Mouse (Mus musculus) midbrain, embryonic 14.5 days (tissue): Measurements from ENCODE around the gene Ercc6. TPM values are rescaled to one million over a fixed set of nuclear protein-coding genes. Genes with fewer than 3 reads are reported as not detected.

Experiments used
- ATAC-seq: fragments of 200-750 bp; cut with Nextera tagmentation; 2 replicates; pipeline ENCODE4 v1.8.0; 2017; ENCODE audit warnings: moderate number of reproducible peaks, moderate library complexity; ENCODE audit not compliant: low FRiP score, low TSS enrichment
- DNase-seq: peaks from one replicate; pipeline ENCODE4 v3.0.0-alpha.2; 2015
- H3K27ac ChIP-seq: fragments of 300-500 bp; sonication (generic); replicated peaks from 2 replicates; pipeline ENCODE4 v1.5.1; 2014; ENCODE audit warnings: mild to moderate bottlenecking, low read depth, low read length, moderate library complexity
- H3K27me3 ChIP-seq: fragments of 300-500 bp; sonication (generic); 2 replicates; pipeline ENCODE4 v1.6.1; 2014; ENCODE audit warnings: low read length, control low read depth, mixed read lengths; ENCODE audit not compliant: control insufficient read depth, insufficient read depth
- H3K36me3 ChIP-seq: fragments of 300-500 bp; sonication (generic); 2 replicates; pipeline ENCODE4 v1.6.1; 2014; ENCODE audit warnings: low read length, control low read depth; ENCODE audit not compliant: control insufficient read depth, insufficient read depth
- H3K4me1 ChIP-seq: fragments of 300-500 bp; sonication (generic); 2 replicates; pipeline ENCODE4 v1.6.1; 2014; ENCODE audit warnings: mild to moderate bottlenecking, antibody characterized with exemption, low read length, control low read depth; ENCODE audit not compliant: control insufficient read depth, insufficient read depth
- H3K4me2 ChIP-seq: fragments of 300-500 bp; sonication (generic); 2 replicates; pipeline ENCODE4 v1.6.1; 2014; ENCODE audit warnings: mild to moderate bottlenecking, low read length, moderate library complexity
- H3K4me3 ChIP-seq: fragments of 300-500 bp; sonication (generic); replicated peaks from 2 replicates; pipeline ENCODE4 v1.5.1; 2014; ENCODE audit warnings: low read depth, low read length
- H3K9ac ChIP-seq: fragments of 300-500 bp; sonication (generic); replicated peaks from 2 replicates; pipeline ENCODE4 v1.6.1; 2014; ENCODE audit warnings: mild to moderate bottlenecking, low read length, moderate library complexity
- H3K9me3 ChIP-seq: fragments of 300-500 bp; sonication (generic); 2 replicates; pipeline ENCODE4 v1.6.1; 2016; ENCODE audit warnings: low read length, control low read depth, mixed read lengths; ENCODE audit not compliant: control insufficient read depth
- WGBS: fragments of 180-500 bp; shearing (Covaris S2); extraction: QIAGEN DNeasy Blood & Tissue Kit; methylation state at CpG from one replicate; pipeline ENCODE4 v1.1.7; 2014; 5-methylcytosine and 5-hydroxymethylcytosine counted together
- polyA plus RNA-seq: library from polyadenylated mRNA; unstranded; fragments of >200 nt; fragmentation: Nextera tagmentation; extraction: Ambion mirVana; gene quantifications from 2 replicates; pipeline ENCODE4 v1.2.1, GENCODE M21; 2014

The Ercc6 gene
- polyA plus RNA-seq, 1 experiment from 2014 or later, result 31.8 TPM

- Histone ChIP-seq H3K27me3 (no peaks in the 10 kb centered on the region), H3K9ac (no peak overlapping the region), H3K4me3 (no peak overlapping the region), H3K36me3 (peaks cover 73% of the 10 kb centered on the region), H3K27ac (no peak overlapping the region), H3K9me3 (no peaks in the 10 kb centered on the region), H3K4me1 (no peaks in the 10 kb centered on the region), H3K4me2 (no peak overlapping the region)
- DNase-seq (no peak), ATAC-seq (no peak)
- WGBS, result 98% methylated on average over 3 of the region's 3 CpGs
These were observed 48.1 kb downstream of the Ercc6 start for GRCm38 (mm10) chr14:32561428-32561827.

- ATAC-seq (no peak), DNase-seq (no peak)
- no peaks in the 10 kb centered on the region for H3K9me3 ChIP-seq
- no peaks in the 10 kb centered on the region for H3K4me1 ChIP-seq
- no peak overlapping the region for H3K9ac ChIP-seq
- 82% methylated on average over 6 of the region's 6 CpGs for WGBS
- H3K4me2 ChIP-seq, result no peak overlapping the region
- peaks cover 82% of the 10 kb centered on the region for H3K36me3 ChIP-seq
- no peak overlapping the region for H3K27ac ChIP-seq
- H3K4me3 ChIP-seq, result no peak overlapping the region
- no peaks in the 10 kb centered on the region for H3K27me3 ChIP-seq
These were observed 50.3 kb downstream of the Ercc6 start for GRCm38 (mm10) chr14:32563661-32564060.

DNA sequence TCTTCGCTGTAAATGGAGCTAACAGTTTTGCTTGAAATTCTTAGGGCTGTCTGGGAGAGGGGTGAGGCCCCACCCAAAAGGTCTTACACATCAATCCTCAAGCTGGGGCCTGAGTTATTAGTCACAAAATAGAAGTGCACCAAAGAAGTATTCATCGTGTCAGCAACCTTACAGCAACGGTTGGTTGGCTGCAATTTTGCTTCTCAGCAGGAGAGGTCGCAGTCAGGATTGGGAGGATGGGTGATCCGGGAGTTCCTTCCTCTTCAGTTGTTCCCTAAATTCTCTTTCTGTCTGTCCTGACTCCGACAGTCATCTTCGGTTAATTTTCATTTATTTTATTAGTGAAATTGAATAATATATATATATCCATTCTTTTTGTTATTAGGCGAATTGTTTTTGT, 59.2 kb downstream of the Ercc6 start:
- H3K4me2 ChIP-seq, result no peak overlapping the region
- H3K27ac ChIP-seq, result no peak overlapping the region
- H3K27me3 ChIP-seq, result no peaks in the 10 kb centered on the region
- peaks cover 75% of the 10 kb centered on the region for H3K36me3 ChIP-seq
- H3K9me3 ChIP-seq, result no peaks in the 10 kb centered on the region
- H3K9ac ChIP-seq, result no peak overlapping the region
- ATAC-seq, result no peak
- H3K4me1 ChIP-seq, result no peaks in the 10 kb centered on the region
- WGBS, result 48% methylated on average over 8 of the region's 8 CpGs
- H3K4me3 ChIP-seq, result no peak overlapping the region
- peak; percentile 19 for DNase-seq

- no peak overlapping the region for H3K4me3 ChIP-seq
- DNase-seq (no peak), ATAC-seq (no peak)
- no peaks in the 10 kb centered on the region for H3K27me3 ChIP-seq
- H3K36me3 ChIP-seq, result peaks cover 47% of the 10 kb centered on the region
- H3K4me1 ChIP-seq, result no peaks in the 10 kb centered on the region
- no peak overlapping the region for H3K4me2 ChIP-seq
- H3K27ac ChIP-seq, result no peak overlapping the region
- H3K9ac ChIP-seq, result no peak overlapping the region
- no peaks in the 10 kb centered on the region for H3K9me3 ChIP-seq
- 93% methylated on average over 2 of the region's 2 CpGs for WGBS
These were observed 65.1 kb downstream of the Ercc6 start for GRCm38 (mm10) chr14:32578420-32578819.

GRCm38 (mm10) chr14:32583696-32584095, 70.4 kb downstream of the Ercc6 start:
- 93% methylated on average over 9 of the region's 9 CpGs for WGBS
- H3K9ac ChIP-seq, result no peak overlapping the region
- no peak overlapping the region for H3K4me2 ChIP-seq
- DNase-seq, result no peak
- no peaks in the 10 kb centered on the region for H3K4me1 ChIP-seq
- no peak overlapping the region for H3K27ac ChIP-seq
- H3K36me3 ChIP-seq, result peaks cover 9% of the 10 kb centered on the region
- no peak overlapping the region for H3K4me3 ChIP-seq
- H3K27me3 ChIP-seq, result no peaks in the 10 kb centered on the region
- no peak for ATAC-seq
- no peaks in the 10 kb centered on the region for H3K9me3 ChIP-seq

GRCm38 (mm10) chr14:32587013-32587784, 73.9 kb downstream of the Ercc6 start:
- Histone ChIP-seq H3K27ac (no peak overlapping the region), H3K36me3 (no peaks in the 10 kb centered on the region), H3K9ac (no peak overlapping the region), H3K9me3 (no peaks in the 10 kb centered on the region), H3K4me1 (no peaks in the 10 kb centered on the region), H3K27me3 (0 out of 2 replicates have a peak, but pooled peaks cover 3% of the 10 kb centered on the region), H3K4me3 (no peak overlapping the region), H3K4me2 (no peak overlapping the region)
- ATAC-seq, result no peak; the same call in 1 of the 2 replicates
- peak; percentile 88 for DNase-seq
- WGBS, result 12% methylated on average over 10 of the region's 10 CpGs

DNA sequence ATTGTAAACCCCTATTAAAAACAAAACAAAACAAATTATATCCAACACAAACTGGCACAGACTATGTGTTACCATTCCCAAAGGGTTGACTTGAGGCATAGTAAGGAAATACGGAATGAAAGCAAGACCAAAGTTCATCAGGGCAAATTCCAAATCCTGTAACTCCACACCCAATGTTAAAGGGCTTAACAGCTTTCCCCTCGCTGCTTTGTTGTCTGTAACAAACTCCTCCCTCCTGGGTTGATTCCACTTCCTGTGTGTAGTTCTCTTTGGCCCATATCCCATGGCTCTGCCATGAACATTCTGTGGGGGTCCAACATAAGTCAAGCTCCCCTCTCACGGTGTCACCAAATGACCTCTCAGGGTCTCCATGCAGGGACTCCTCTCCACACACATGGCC, 77.1 kb downstream of the Ercc6 start:
- no peak overlapping the region for H3K4me3 ChIP-seq
- DNase-seq, result no peak
- H3K9me3 ChIP-seq, result no peaks in the 10 kb centered on the region
- 81% methylated on average over 3 of the region's 3 CpGs for WGBS
- ATAC-seq, result no peak
- no peaks in the 10 kb centered on the region for H3K4me1 ChIP-seq
- no peak overlapping the region for H3K9ac ChIP-seq
- H3K27ac ChIP-seq, result no peak overlapping the region
- H3K36me3 ChIP-seq, result no peaks in the 10 kb centered on the region
- no peak overlapping the region for H3K4me2 ChIP-seq
- peaks cover 12% of the 10 kb centered on the region for H3K27me3 ChIP-seq

DNA sequence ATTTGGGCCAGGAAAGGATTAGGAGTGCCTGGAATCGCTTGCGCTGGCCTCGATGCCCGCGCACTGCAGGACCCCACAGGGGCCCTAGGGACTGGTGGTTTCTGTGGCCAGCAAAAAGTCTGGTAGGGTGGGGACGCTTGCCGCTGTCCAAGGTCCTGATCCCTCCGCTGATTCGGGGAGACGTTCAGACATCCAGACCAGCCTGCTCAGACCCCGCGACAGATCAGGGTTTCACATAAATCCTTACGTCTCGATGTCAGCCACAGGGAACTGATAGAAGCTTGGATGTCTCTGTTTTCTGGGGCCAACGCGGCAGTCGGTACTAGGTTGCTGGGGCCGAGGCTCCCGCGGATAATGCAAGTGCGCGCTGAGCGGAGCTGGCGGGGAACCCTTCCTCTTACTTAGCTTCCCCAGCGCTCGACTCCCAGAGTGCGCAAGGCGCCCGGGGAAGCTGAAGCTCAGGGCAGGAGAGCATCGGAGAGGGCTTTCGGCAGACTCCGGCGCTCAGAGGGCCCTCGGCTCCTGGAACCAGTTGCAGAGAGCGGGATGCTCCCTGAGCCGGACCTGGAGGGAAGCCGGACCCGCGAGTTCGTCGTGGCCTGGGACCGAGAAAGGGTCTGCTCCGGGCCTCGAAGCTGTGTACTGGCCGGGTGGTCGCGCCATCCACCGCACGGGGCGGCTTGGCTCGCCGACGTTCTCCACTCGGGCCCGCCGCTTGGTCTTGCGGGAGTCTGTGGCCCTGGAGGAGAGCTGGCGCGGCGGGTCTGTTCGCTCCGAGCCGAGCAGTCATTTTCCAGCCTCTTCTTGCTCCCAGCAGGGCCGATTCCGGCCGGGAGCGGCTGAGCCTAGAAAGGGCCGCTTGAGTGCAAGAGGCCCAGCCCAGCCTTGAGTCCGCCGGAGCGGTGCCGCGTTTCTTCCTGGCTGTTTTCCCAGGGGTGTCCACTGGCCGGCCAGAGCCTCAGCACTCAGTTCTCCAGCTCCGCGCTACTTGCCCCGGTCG, 84.2 kb downstream of the Ercc6 start:
- Histone ChIP-seq H3K36me3 (no peaks in the 10 kb centered on the region), H3K4me1 (peaks cover 30% of the 10 kb centered on the region), H3K4me3 (peak overlapping the region; percentile 28), H3K27ac (no peak overlapping the region), H3K4me2 (peak overlapping the region; percentile 53), H3K9me3 (no peaks in the 10 kb centered on the region), H3K27me3 (peaks cover 71% of the 10 kb centered on the region), H3K9ac (peak overlapping the region; percentile 29; the same call in 1 of the 2 replicates)
- peak; percentile 74 for DNase-seq
- ATAC-seq, result peak; percentile 25; the same call in 1 of the 2 replicates
- under 1% methylated on average over 78 of the region's 78 CpGs for WGBS
